Mouse (Mus musculus) v-Abl transformed pro-B cells (cell line): ENCODE data around the gene Vav3.

Source experiments
- in situ Hi-C, 2 experiments: fragments of 400-800 bp; cut with MboI; formaldehyde crosslinking; loops; one replicate each; pipeline ENCODE4 v1.15.1; 2025; ENCODE audit not compliant: unreplicated experiment in 2 of 2

Vav3 gene

DNA sequence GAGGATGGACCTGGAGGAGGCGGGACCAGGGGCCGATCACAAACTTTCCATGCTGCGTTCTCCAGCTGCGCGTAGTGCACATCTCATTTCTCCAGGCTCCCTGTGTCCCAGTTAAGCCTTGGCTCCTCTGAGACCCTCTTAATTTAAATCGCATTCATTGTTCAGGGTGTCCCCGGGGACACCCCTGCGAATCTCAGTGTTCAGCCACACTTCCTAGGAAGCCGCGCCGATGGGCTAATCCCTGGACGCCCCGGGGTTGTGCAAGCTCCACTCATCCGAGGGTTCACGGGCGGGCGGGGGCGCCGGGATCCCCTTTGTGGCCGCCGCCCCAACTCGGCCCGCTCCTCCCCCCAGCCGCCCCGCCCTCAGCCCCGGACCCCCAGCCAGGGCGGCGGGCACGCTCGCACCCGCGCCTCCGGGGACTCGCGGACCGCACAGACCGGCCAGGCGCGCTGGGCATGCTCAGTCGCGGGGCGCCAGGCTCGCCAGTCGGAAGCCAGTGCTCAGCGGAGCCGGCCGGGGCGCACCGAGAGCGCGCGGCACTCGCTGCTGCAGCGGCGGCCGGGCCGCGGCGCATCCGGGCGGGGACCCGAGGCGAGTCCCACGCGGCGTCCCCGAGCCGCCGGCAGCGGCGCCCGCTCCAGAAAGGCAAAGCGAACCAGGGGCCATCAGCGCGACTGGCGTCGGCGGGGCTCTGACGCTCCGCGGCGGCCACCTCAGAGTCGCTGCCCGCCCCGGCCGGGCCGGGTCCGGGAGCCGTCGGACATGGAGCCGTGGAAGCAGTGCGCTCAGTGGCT is at the start of gene Vav3:
TSS of gene Vav3 (plus strand) at position 380 of the 797 bp plus-strand sequence.
- in situ Hi-C loops = no loop called here

DNA sequence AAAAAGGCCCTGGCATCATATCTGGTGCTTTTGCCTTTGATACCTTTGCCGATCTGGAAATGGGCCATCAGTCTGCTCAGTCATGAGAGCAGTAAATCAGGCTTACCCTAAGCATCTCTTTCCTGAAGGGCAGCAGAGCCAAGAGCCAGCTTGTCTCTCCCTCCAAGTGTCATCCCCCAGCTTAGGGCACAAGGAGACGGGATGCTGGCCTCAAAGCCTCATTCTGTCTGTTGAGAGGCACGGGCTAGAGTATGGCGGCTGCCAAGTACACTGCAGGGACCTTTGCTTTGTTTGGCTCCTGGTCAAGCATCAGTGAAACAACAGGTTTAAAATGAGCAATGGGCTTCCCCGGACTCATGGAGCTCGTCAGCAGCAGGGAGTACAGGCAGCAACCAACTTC is 41.6 kb upstream of the Vav3 start:
- in situ Hi-C loops = no loop called here

DNA sequence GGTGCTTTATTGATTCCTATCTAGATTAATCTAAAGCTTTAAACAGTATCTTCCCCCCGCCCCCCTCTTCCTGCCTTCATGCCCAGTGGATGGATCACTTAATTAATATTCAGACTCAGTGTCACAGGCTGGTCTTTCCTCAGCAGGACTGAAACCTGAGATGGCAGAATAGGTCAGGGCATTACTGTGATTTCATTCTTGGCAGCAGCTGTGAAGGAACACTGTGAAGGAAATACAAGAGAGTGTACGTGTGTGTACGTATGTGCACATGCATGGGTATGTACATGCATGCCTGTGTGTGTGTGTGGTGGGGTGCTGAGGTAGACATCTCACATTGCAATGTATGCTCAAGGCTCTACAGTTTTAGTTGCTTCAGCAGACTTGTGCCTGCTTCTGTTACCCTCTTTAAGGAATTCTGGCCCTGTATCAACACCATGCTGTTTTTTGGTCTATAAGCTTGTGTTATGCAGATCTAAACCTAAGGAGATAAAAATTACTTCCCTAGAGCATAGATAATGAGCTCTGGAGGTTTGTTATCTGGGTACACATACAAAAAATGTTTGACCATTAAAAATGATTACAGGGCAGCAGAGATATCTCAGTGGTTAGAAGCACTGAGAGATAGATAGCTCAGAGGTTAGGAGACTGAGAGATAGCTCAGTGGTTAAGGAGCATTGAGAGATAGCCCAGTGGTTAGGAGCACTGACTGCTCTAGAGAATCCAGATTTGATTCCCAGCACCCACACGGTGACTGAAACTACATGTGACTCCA is 41.0 kb upstream of the Vav3 start:
- in situ Hi-C loops = no loop called here

DNA sequence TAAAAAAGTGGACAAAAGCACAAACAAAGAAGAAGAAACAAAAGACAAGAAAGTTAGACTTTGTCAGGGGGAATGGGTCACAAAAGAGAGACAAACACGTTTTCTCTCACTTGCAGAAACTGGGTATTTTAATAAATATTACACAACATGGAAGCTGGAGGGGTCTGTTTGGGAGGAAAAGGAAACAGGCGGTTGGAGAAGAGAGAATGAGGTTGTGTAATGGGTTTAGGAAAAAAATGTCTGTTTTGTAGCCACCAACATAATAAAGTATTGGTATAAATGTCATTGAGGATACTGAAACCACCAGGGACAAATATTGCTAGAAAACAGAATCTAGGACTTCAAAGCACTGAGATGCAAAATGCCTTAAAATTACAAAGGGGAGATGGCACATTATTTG is 38.4 kb upstream of the Vav3 start:
- in situ Hi-C loops = no loop called here

DNA sequence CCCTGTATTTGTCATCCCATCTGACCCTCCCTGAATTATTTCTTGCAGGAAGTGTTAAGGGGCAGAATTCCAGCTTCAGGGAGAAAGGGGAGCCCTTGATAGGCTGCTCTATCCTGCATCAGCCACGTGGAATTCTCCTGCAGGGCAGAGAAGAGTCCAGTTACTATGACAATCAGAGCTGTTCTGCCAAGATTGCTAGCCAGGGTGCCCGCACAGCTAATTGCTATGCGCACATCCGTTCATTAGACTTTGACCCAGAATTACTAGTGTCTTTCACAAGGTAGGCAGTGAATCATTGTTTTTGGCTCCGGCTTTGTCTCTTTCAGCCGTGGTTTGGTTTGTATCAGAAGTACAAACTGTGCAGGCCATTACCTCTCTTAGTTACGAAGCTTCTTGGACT is 33.0 kb upstream of the Vav3 start:
- in situ Hi-C loops = no loop called here

DNA sequence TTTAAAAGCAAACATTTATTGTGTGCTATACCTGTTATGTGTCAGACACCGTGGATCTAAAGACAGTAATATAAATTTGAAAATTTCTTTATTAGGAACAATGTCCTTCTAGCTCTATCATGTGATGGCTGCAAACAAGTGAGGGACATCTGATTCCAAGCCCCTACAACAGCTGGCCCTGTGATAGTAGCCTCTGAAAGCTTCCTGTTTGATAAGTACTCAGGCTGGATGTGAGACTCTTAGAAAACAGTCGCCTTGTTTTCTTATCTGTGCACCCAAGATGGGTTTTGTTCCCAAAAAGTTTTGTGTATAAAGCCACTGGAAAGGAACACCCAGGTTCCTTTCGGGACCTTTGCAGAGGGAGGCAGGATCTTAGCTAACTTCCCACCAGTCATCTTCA is 32.0 kb upstream of the Vav3 start:
- in situ Hi-C loops = no loop called here

DNA sequence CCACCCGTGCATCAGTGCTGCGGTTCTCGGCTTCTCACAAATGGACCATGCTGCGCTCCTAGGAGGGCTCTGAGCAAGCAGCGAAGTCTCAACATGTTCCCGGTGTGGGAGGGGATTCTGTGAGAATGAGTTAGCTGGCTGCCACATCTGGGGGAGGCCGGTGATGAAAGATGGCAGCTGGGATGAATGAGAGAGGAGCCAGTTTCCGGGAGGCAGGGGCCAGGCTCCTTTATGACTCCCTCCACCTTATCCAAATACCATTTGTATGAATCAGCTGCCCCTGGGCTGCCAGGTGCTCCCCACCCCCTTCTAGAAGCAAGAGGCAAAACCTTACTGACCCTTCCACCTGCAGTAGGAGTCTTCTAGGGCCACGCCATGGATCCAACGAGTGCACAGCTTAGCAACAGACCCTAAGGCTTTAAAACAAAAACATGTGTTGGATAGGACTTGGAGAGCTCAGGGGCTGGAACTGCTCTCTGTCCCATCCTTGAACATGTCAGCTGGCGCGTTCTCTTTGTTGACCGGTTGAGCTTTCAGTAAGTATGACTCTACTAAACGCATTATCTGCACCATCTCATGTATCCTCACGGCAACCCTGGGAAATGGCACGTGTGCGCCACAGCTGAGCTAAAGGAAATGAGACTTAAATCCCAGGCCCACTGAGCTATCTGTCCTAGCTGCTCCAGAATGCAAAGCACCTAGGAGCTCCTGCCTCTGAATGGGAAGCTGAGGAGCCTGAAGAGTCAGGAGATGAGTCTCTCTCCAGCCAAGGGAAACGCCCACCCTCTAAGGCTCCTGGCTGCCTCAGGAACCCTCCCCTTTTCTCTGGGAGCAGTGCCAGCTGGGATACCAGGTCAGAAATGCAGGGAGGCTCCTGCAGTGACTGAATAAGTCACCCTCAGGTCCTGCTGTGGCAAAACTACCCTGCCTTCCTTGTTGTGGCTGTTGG is 30.9 kb upstream of the Vav3 start:
- in situ Hi-C loops = no loop called here

DNA sequence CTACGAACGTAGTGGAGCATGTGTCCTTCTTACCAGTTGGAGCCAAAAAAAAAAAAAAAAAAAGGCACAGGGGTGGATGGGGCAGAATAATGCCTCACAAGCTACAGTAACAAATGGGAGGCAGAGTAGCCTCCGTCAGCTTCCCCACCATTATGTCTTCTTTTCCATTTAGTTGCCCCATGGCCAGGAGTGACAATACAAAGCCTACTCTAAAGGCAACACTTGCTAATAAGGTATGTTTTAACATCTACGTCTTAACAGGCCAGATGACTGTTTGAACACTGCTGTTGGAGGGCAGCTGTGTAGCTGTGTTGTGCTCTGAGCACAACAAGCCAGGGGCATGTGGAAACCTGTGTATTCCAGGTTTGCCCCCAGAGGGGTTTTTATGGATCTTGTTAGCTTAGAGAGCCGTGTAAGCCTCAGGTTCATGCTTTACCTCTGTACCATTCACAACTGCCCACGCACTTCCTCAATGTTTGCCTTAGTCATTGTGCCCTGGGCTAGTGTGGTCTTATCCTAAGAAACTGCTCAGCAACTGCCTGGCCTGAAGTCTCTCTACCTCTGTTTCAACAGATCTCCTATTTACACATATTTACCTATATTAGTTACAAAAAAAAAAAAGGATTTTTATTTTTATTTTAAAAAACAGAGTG is 29.2 kb upstream of the Vav3 start:
- in situ Hi-C loops = no loop called here

DNA sequence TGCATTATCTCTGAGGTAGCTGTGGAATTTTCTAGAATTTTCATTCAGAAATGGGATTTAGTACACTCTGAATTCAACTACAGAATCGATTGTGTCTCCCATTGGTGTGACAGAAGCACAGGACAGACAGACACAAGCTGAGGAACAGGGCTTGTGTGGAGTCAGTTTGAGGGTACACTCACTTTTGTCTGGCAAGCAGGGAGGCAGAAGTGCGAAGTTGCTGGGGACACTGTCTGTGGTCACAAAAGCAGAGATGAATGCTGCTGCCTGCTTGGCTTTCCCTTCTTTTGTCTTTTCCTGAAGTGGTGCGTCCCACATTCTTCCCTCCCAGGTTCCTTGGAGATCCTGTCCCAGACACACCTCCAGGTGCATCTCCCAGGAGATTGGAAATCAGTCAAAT is 28.6 kb upstream of the Vav3 start:
- in situ Hi-C loops = no loop called here

DNA sequence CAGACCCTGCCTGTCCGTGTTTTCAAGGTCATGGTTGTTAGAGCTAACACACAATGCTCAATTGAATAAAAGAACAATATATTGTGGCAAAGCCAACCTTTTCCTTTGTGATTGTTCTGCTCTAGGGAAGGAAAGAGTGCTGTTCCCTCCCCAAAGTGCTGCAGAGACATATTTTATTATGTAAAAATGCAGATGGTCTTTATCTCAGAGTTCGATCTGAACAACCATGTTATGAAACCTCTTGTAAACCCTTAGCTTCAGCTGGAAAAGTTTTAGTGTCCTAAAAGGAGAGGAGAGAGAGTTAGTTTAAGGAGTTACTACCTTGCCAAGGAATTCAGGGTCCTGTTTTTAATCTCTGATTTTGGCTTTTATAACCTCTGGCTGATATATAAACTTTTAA is 27.0 kb upstream of the Vav3 start:
- in situ Hi-C loops = no loop called here

DNA sequence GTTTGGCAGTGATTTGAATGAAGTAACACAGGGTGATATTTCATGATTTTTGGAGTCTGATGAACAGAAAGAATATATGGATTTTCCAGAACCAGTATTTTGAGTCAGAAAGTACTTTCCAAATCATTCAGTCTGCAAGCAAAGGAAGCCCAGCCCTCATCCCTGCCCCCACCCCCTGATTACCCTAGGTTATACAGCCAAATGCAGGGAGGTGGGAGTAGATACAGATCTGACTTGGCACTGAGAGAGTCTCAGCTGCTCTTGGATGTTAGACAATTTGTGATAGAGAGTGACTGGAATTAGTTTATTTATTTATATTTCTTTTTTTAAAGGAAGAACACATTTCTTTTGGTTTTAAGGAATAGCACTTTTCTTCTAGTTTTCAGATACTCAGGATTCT is 18.2 kb upstream of the Vav3 start:
- in situ Hi-C loops = no loop called here

DNA sequence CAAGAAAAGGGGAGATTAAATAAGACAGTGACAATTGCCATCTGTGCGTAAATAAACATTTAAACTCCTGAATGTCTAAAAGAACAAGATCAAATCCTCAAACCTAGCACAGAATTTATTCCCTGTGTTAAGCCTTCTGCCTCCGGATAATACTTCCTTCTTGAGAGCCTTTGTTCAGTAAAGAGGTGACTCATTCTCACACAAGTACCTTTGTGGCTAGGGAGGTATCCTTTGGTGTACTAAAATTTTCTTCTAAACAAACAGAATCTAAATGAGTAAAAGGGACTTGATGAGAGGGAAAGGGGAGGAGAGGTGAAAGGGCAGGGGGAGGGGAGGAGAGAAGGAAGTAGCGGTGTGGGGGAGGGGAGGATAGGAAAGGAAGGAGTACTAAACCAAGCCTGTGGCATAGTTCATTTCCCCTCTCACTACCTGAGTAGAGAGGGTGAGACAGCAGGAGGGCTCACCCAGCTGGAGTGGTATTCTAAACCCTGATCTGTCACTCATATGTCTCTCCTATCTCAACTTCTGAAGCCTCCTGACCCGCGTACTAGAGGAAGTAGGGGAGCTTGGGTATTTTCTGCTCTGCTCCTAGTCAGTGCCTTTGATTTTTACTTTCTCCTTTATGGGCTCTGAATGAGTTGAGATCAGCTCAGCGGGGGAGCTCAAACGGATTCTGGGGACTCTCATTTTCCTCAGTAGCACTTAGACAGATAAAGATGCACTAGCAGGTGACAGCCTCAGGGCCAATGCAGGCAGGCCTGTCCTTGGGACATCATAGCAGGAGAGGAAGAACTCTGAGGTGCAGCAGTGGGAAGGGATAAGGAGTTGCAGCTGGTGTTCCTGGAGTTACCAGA is 16.8 kb upstream of the Vav3 start:
- in situ Hi-C loops = no loop called here

DNA sequence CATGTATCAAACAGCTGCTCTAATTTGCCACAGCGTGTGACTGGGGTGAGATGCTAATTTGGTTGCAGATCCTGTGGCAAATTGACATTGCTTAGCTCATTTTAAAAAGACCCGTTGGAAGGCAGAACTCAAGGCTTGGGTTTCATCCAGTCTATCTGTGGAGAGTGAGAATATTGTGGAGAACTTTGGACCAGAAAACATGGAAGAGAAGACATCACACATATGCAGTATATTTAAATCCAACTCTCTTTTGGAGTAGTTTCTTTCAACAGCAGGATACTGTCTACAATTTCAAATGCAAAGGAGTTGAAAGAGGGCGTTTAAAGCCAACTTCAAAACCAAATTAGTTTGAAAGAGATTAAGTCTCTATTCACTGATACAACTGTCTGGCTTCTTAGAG is 13.3 kb upstream of the Vav3 start:
- in situ Hi-C loops = no loop called here

DNA sequence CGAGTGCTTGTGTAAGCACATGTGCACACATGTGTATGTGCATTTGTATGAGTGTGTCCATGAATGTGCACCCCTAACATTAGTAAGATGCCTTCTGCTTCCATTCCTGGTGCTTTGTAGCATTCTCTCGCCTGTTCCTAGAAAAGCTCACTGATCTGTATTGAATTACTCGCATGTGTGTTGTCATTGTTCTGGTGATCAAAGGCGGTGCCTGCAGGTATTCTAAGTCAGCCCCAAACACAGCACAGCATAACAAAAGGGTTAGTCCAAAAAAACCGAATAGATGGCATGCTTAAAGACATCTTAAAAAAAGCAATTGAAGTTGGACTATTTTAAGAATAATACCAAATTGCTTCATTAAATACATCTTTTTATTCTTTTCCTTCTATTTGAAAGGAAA is 7.7 kb upstream of the Vav3 start:
- in situ Hi-C loops = no loop called here

DNA sequence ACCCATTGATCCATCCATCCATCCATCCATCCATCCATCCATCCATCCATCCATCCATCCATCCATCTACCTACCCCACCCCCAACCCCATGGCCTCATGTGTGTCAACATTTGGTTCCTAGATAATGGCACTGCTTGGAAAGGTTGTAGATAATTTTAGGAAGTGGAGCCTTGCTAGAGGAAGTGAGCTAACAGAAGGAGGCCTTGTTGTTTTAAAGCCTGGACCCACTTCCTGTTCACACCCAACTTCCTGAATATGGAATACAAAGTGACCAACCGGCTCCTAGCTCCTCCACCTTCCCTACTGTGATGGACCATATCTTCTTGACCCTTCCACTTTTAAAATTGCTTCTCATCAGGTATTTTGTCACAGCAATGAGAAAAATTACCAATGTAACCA is 5.0 kb upstream of the Vav3 start:
- in situ Hi-C loops = no loop called here

DNA sequence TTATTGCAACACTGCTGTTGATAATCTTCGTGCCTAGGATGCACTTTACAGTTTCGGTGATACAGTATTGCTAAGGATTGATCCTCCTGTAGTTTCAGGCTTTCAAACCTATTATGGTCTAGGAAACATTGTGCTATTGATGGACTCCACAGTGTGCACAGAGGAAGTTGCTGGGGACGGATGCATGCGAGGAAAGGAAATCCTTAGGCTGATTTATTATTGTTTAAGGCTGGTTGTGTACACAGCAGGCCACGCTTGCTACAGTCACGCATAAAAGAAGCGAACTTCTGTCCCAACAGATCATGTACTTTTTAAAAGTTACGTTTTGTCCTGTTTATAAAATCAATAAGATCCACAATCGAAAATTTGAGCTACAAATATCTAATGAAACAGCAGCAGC is 1.2 kb upstream of the Vav3 start:
- in situ Hi-C loops = no loop called here

DNA sequence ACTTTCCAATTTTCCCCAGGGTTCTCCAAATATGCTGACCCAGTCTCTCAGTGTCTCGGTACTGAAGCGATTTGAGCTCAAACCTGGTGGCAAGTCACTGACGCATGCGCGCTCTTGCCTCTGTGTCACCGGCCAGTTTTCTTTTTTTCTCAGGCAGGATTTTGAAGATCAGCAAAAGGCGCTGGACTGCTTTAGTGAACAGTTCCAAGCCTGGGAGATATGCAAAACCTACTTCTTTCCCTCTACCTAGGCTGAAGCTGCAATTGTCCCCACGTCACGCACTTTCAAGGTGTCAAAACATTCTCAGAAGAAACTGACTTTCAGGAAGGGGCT is 546 bp upstream of the Vav3 start:
- in situ Hi-C loops = no loop called here

DNA sequence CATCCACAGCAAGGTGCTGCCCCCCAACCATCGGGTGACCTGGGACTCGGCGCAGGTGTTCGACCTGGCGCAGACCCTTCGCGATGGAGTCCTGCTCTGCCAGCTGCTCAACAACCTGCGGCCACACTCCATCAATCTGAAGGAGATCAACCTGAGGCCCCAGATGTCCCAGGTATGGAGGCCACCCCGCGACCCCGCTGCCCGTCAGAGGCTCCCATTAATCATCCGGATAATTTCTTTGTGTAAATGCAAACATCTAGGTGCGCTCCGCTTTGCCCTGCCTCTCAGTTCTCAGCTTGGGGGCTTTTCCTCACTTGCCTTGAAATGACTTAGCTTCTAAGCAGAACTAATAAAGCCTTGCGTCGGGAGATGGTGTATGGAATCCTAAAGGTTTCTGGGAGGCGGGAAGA is 623 bp downstream of the Vav3 start:
- in situ Hi-C loops = no loop called here

DNA sequence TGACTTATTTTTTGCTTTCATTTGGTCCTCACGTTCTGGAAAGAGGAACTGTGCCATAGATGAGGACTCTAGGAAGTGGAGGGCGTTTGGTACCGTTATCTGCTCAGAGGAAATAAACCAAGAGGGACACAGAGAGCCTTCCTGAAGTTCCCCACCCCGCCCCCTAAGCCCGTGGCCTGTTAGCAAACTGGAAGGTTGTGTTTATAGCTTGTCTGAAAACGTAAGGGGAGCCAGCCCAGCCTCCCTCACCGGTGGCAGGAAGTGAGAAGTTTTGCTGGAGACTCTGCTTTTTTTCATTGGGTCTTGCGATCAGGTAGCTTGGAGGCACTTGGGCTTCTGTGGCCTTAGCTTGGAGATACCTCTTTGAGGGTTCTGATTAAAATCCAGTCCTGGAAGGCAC is 1.2 kb downstream of the Vav3 start:
- in situ Hi-C loops = no loop called here
